Mouse (Mus musculus) embryonic facial prominence, embryonic 13.5 days (tissue): Measurements from ENCODE around the gene Fbxl22. TPM values are rescaled to one million over a fixed set of nuclear protein-coding genes. Genes with fewer than 3 reads are reported as not detected.
A peak's percentile ranks its signal among the peaks of the same experiment; 100 is the strongest.

Source experiments
- ATAC-seq: fragments of 200-750 bp; cut with Nextera tagmentation; 2 replicates; pipeline ENCODE4 v1.8.0; 2017; ENCODE audit warnings: low read depth; ENCODE audit not compliant: insufficient number of reproducible peaks, insufficient read depth, low FRiP score, low TSS enrichment
- H3K27ac ChIP-seq: fragments of 300-500 bp; sonication (generic); 2 replicates; pipeline ENCODE4 v1.5.1; 2015; ENCODE audit warnings: moderate library complexity, mild to moderate bottlenecking, inconsistent platforms
- H3K27me3 ChIP-seq: fragments of 300-500 bp; sonication (generic); 2 replicates; pipeline ENCODE4 v1.6.1; 2015; ENCODE audit warnings: mild to moderate bottlenecking, inconsistent platforms
- H3K36me3 ChIP-seq: fragments of 300-500 bp; sonication (generic); 2 replicates; pipeline ENCODE4 v1.6.1; 2015; ENCODE audit warnings: mild to moderate bottlenecking, inconsistent platforms
- H3K4me1 ChIP-seq: fragments of 300-500 bp; sonication (generic); 2 replicates; pipeline ENCODE4 v1.6.1; 2015; ENCODE audit warnings: inconsistent platforms
- H3K4me2 ChIP-seq: fragments of 300-500 bp; sonication (generic); 2 replicates; pipeline ENCODE4 v1.6.1; 2015; ENCODE audit warnings: moderate library complexity, mild to moderate bottlenecking, inconsistent platforms
- H3K4me3 ChIP-seq: fragments of 300-500 bp; sonication (generic); 2 replicates; pipeline ENCODE4 v1.5.1; 2015; ENCODE audit warnings: mild to moderate bottlenecking, inconsistent platforms
- H3K9ac ChIP-seq: fragments of 300-500 bp; sonication (generic); 2 replicates; pipeline ENCODE4 v1.6.1; 2015; ENCODE audit warnings: mild to moderate bottlenecking, inconsistent platforms
- H3K9me3 ChIP-seq: fragments of 300-500 bp; sonication (generic); 2 replicates; pipeline ENCODE4 v1.6.1; 2016; ENCODE audit warnings: inconsistent platforms
- WGBS: fragments of 180-500 bp; shearing (Covaris S2); methylation state at CpG from one replicate; pipeline ENCODE4 v1.1.7; 2015; ENCODE audit warnings: mixed read lengths; 5-methylcytosine and 5-hydroxymethylcytosine counted together
- polyA plus RNA-seq: library from polyadenylated mRNA; unstranded; fragments of >200 nt; fragmentation: Nextera tagmentation; extraction: Ambion mirVana; gene quantifications from 2 replicates; pipeline ENCODE4 v1.2.1, GENCODE M21; 2015

Fbxl22 gene
- polyA plus RNA-seq, 1 experiment from 2014 or later, result 1.5 TPM

GRCm38 (mm10) chr9:66516296-66516940, 2.0 kb upstream of the Fbxl22 start:
- ATAC-seq, result no peak
- 86% methylated on average over 6 of the region's 6 CpGs for WGBS
- Histone ChIP-seq H3K9ac (no peak overlapping the region), H3K4me2 (no peak overlapping the region), H3K36me3 (peaks cover 61% of the 10 kb centered on the region), H3K4me1 (peaks cover 18% of the 10 kb centered on the region), H3K27ac (no peak overlapping the region), H3K4me3 (no peak overlapping the region), H3K27me3 (no peaks in the 10 kb centered on the region), H3K9me3 (no peaks in the 10 kb centered on the region)

DNA sequence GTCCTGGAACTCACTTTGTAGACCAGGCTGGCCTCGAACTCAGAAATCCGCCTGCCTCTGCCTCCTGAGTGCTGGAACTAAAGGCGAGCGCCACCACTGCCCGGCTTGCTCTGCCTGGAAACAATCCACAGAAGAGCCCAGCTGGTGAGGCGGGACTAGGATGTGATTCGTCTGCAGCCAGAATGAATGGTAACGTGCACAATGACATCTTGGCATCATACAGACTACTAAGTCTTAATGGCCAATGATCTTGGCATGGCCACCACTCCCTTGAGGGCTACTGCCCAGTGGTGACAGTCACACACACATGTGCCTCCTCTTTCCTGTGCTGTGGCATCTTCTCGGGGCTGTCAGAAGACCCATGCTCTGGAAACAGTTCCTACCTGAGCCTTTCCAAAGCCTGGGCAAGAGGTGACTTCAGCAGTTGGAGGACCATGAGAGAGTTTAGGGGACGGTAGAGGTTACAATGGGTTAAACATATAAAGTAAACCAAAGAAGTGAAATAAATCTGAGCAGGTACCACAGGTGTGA, 1.4 kb upstream of the Fbxl22 start:
- ATAC-seq, result no peak
- no peaks in the 10 kb centered on the region for H3K27me3 ChIP-seq
- H3K36me3 ChIP-seq, result peaks cover 57% of the 10 kb centered on the region
- no peak overlapping the region for H3K4me3 ChIP-seq
- peaks cover 19% of the 10 kb centered on the region for H3K4me1 ChIP-seq
- H3K4me2 ChIP-seq, result no peak overlapping the region
- WGBS, result 90% methylated on average over 10 of the region's 10 CpGs
- no peaks in the 10 kb centered on the region for H3K9me3 ChIP-seq
- H3K27ac ChIP-seq, result no peak overlapping the region
- no peak overlapping the region for H3K9ac ChIP-seq

DNA sequence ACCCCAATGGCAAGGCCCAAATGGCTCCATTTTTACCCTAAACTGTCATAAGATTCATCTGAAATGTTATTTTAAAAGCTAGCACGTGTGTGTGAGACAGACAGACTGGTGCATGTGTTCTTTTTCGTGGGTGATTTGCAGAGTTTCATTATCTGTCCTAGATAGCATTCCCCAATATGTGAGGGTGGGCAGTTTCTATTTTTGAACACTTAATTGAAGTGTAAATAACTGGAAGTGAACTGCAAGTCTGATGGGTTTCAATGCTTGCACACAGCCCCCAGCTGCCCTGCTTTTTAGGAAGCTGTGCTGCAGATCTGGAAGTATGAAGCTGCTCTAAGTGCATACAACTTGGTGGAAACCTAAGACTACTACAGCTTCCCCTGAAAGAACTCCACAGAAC, 722 bp upstream of the Fbxl22 start:
- 88% methylated on average over 2 of the region's 2 CpGs for WGBS
- no peak overlapping the region for H3K4me2 ChIP-seq
- no peaks in the 10 kb centered on the region for H3K9me3 ChIP-seq
- H3K4me3 ChIP-seq, result no peak overlapping the region
- no peaks in the 10 kb centered on the region for H3K27me3 ChIP-seq
- ATAC-seq, result no peak
- H3K9ac ChIP-seq, result no peak overlapping the region
- H3K36me3 ChIP-seq, result peaks cover 51% of the 10 kb centered on the region
- H3K27ac ChIP-seq, result no peak overlapping the region
- peaks cover 25% of the 10 kb centered on the region for H3K4me1 ChIP-seq

DNA sequence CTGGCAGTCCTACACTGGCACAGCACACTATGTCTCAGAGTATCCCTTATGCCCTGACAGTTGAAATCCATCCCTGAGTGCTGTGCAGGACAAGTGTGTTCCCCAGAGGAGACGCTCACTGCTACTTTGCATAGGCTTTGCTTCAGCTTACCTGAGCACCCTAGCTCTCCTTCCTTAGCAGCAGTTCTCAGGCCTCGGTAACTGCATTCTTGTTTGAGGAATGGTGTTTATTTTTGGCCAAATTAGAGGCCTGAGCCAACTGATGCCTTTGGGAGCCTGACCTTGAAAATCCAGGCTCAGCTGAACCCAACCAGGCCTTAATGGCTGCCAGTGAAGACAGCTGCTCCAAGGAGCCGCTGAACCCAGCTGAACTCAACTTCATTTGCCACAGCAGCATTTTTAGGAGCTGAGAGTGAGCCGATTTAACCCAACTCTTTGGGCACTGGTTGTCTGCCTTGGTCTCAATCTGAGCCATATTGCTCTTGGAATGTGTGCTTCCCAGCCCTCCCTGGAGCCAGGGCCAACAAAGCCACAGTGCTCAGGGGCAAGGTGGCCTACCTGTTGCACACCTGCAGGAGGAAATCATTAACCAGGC, 635 bp downstream of the Fbxl22 start:
- Histone ChIP-seq H3K4me1 (peaks cover 27% of the 10 kb centered on the region), H3K4me3 (no peak overlapping the region), H3K9me3 (no peaks in the 10 kb centered on the region), H3K27ac (no peak overlapping the region; the same call in 1 of the 2 replicates), H3K4me2 (no peak overlapping the region), H3K36me3 (peaks cover 47% of the 10 kb centered on the region), H3K9ac (no peak overlapping the region), H3K27me3 (no peaks in the 10 kb centered on the region)
- ATAC-seq, result no peak
- WGBS, result 82% methylated on average over 4 of the region's 4 CpGs

GRCm38 (mm10) chr9:66513150-66513549, 1.2 kb downstream of the Fbxl22 start:
- ATAC-seq, result no peak
- H3K4me2 ChIP-seq, result peak overlapping the region; percentile 98; the same call in 1 of the 2 replicates

DNA sequence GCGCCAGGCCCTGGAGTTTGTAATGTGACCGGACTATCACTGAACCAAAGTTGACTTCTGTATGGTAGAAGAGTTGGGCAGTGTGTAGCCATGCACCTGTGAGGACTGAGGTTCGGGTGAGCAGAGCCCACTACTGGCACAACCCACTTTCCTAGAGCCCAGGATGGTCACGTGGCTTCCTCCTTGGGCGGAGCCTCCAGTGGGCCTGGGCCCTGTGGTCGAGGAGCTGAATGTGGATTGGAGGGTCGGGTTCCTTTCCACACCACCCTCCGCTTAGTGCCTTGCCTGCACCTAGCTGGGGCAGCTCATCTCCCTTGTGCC, 2.1 kb downstream of the Fbxl22 start:
- Histone ChIP-seq H3K27ac (peak overlapping the region; percentile 96), H3K27me3 (no peaks in the 10 kb centered on the region), H3K4me2 (peak overlapping the region; percentile 98), H3K36me3 (peaks cover 47% of the 10 kb centered on the region), H3K9me3 (no peaks in the 10 kb centered on the region), H3K4me3 (peak overlapping the region; percentile 72), H3K9ac (peak overlapping the region; percentile 83), H3K4me1 (peaks cover 27% of the 10 kb centered on the region)
- peak; percentile 85 for ATAC-seq
- whole genome bisulfite sequencing, result 0% methylated on average over 8 of the region's 8 CpGs

More at GRCm38 (mm10) chr9:66513150-66513549, 1.2 kb downstream of the Fbxl22 start:
- Histone ChIP-seq H3K27ac (peak overlapping the region; percentile 96; the same call in 1 of the 2 replicates), H3K4me3 (0 out of 2 replicates have a peak overlapping the region, but pooled peaks have one; percentile 72), H3K36me3 (peaks cover 47% of the 10 kb centered on the region), H3K9ac (no peak overlapping the region), H3K9me3 (no peaks in the 10 kb centered on the region), H3K27me3 (no peaks in the 10 kb centered on the region), H3K4me1 (peaks cover 27% of the 10 kb centered on the region)

- H3K4me2 ChIP-seq, result peak overlapping the region; percentile 98
- H3K27ac ChIP-seq, result peak overlapping the region; percentile 96
- peak; percentile 78 for ATAC-seq
- H3K27me3 ChIP-seq, result no peaks in the 10 kb centered on the region
- peaks cover 43% of the 10 kb centered on the region for H3K36me3 ChIP-seq
- WGBS, result under 1% methylated on average over 78 of the region's 78 CpGs
- H3K9ac ChIP-seq, result peak overlapping the region; percentile 83
- peaks cover 27% of the 10 kb centered on the region for H3K4me1 ChIP-seq
- H3K4me3 ChIP-seq, result peak overlapping the region; percentile 72
- no peaks in the 10 kb centered on the region for H3K9me3 ChIP-seq
Observed at GRCm38 (mm10) chr9:66511580-66512350, 2.6 kb downstream of the Fbxl22 start.

DNA sequence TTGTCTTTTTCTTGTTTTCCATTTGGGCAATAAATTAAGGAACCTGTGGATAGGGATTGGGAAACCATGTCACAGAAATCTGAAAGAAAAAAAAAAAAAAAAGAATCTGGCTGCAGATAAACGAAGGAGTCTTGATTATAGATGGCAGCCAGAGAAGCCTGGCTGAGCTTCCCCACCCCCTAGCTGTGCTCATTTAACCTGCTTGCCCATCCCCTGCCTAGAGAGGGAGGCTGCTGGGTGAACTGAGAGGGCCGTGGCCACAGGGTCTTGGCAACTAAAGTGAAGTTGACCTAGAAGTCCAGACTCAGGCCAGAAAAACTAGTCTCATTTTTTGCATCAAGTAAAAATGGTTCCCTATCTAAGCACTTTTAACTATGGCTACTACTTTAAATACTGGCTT, 3.4 kb downstream of the Fbxl22 start:
- WGBS, result 2% methylated on average over 2 of the region's 2 CpGs
- no peak for ATAC-seq
- peaks cover 43% of the 10 kb centered on the region for H3K36me3 ChIP-seq

GRCm38 (mm10) chr9:66510351-66510841, 4.0 kb downstream of the Fbxl22 start:
- no peak for ATAC-seq

More for the DNA sequence above, 3.4 kb downstream of the Fbxl22 start:
- Histone ChIP-seq H3K4me2 (peak overlapping the region; percentile 98), H3K9ac (peak overlapping the region; percentile 83), H3K4me1 (peaks cover 27% of the 10 kb centered on the region), H3K27me3 (no peaks in the 10 kb centered on the region), H3K9me3 (no peaks in the 10 kb centered on the region), H3K27ac (peak overlapping the region; percentile 96), H3K4me3 (peak overlapping the region; percentile 72)

DNA sequence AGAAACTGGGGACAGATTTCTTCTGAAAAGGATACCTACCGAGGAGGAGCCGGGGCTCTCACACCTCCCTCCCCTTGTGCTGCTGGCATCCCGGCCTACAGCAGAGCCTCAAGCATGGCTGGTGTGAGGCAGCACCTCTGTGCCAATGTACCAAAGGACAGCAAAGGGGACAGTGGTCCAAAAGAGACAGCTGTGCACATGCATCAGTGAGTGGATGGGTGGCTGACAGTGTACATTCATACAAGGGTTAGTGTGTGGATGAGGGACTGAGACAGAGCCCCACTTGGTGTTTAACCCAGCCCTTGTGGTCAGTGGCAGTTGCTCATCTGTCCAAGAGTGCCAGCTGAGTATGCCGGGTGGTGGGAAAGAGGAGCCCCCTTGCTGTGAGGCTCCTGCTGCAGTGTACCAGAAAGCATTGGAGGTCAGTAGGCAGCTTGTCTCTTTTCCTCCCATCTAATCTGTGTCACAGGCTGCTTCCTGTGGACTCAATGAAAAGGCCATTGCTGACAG, 5.4 kb downstream of the Fbxl22 start:
- Histone ChIP-seq H3K4me2 (no peak overlapping the region), H3K9me3 (no peaks in the 10 kb centered on the region), H3K4me1 (peaks cover 24% of the 10 kb centered on the region), H3K27me3 (no peaks in the 10 kb centered on the region), H3K27ac (no peak overlapping the region), H3K4me3 (no peak overlapping the region), H3K9ac (no peak overlapping the region), H3K36me3 (peaks cover 54% of the 10 kb centered on the region)
- WGBS, result 79% methylated on average over 4 of the region's 4 CpGs
- no peak for ATAC-seq

More at GRCm38 (mm10) chr9:66510351-66510841, 4.0 kb downstream of the Fbxl22 start:
- Histone ChIP-seq H3K4me2 (peak overlapping the region; percentile 98; the same call in 1 of the 2 replicates), H3K27ac (peak overlapping the region; percentile 96), H3K4me1 (peaks cover 27% of the 10 kb centered on the region), H3K4me3 (no peak overlapping the region), H3K36me3 (peaks cover 43% of the 10 kb centered on the region), H3K27me3 (no peaks in the 10 kb centered on the region), H3K9me3 (no peaks in the 10 kb centered on the region), H3K9ac (peak overlapping the region; percentile 83; the same call in 1 of the 2 replicates)
- WGBS, result 68% methylated on average over 7 of the region's 7 CpGs

DNA sequence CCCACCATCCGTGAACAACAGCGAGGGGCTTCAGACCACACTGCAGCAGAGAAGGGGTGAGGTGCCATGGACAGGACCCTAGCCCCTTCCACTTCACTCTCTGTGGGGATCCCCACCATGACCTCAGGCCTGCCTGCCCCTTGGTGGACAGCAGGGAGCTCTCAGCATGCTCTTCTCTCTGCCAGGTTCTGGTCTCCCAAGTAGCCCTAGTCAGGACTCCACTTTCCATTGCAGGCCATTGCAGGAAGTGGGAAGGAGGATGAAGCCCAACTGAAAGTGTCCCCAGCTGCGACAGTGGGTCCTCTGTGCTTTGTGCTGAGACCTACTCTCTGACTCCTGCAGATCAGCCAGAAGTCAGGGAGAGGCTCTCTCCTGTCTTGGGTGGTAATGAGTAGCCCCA, 6.7 kb downstream of the Fbxl22 start:
- no peaks in the 10 kb centered on the region for H3K9me3 ChIP-seq
- no peak for ATAC-seq
- H3K36me3 ChIP-seq, result peaks cover 56% of the 10 kb centered on the region
- no peak overlapping the region for H3K27ac ChIP-seq
- H3K27me3 ChIP-seq, result no peaks in the 10 kb centered on the region
- 80% methylated on average over 3 of the region's 3 CpGs for WGBS
- no peak overlapping the region for H3K9ac ChIP-seq
- no peak overlapping the region for H3K4me3 ChIP-seq
- peaks cover 11% of the 10 kb centered on the region for H3K4me1 ChIP-seq
- H3K4me2 ChIP-seq, result no peak overlapping the region
